Mouse (Mus musculus) lung, adult 2 months (tissue): Measurements from ENCODE around the gene Mast4. TPM values are rescaled to one million over a fixed set of nuclear protein-coding genes. Genes with fewer than 3 reads are reported as not detected.
A peak's percentile ranks its signal among the peaks of the same experiment; 100 is the strongest.

Experiments
- DNase-seq: peaks from one replicate; pipeline ENCODE4 v3.0.0; 2022
- H3K4me1 ChIP-seq: fragments of 200-500 bp; 2 replicates; pipeline ENCODE4 v1.6.1; 2011; ENCODE audit warnings: low read length; ENCODE audit not compliant: control insufficient read depth, insufficient read depth
- H3K4me3 ChIP-seq: fragments of 200-500 bp; replicated peaks from 2 replicates; pipeline ENCODE3; 2011; ENCODE audit warnings: low read depth, mild to moderate bottlenecking, control low read depth, low read length; ENCODE audit errors: extremely low read depth
- CTCF ChIP-seq: fragments of 200-500 bp; IDR thresholded peaks from 2 replicates; pipeline ENCODE4 v1.5.1; 2011; ENCODE audit warnings: mild to moderate bottlenecking, low read length, control low read depth; ENCODE audit not compliant: insufficient read depth
- POLR2A ChIP-seq: fragments of 200-500 bp; IDR thresholded peaks from 2 replicates; pipeline ENCODE4 v1.6.1; 2011; ENCODE audit warnings: low read depth, mild to moderate bottlenecking, control low read depth, low read length, borderline replicate concordance; ENCODE audit errors: extremely low read depth
- WGBS: fragments of 180-500 bp; shearing (Covaris S2); methylation state at CpG from one replicate; pipeline ENCODE4 v1.1.7; 2018; 5-methylcytosine and 5-hydroxymethylcytosine counted together
- polyA plus RNA-seq: library from polyadenylated mRNA; depleted of rRNA; stranded (reverse); fragments of >200 nt; gene quantifications from 2 replicates; pipeline ENCODE4 v1.2.3, GENCODE M21; 2012

The Mast4 gene
- polyA plus RNA-seq, 1 experiment: 14.9 TPM

GRCm38 (mm10) chr13:102895894-102896293, 438.4 kb downstream of the Mast4 start:
- Histone ChIP-seq H3K4me1 (peaks cover 35% of the 10 kb centered on the region), H3K4me3 (no peak overlapping the region)
- no peak for TF ChIP-seq CTCF
- no peak for TF ChIP-seq POLR2A
- DNase-seq: no peak
- WGBS: 53% methylated on average over 6 of the region's 6 CpGs

GRCm38 (mm10) chr13:102894287-102895234, 439.7 kb downstream of the Mast4 start:
- no peak for DNase-seq
- WGBS: 22% methylated on average over 15 of the region's 15 CpGs
- peaks cover 30% of the 10 kb centered on the region for H3K4me1 ChIP-seq
- H3K4me3 ChIP-seq: peak overlapping the region; percentile 34
- TF ChIP-seq CTCF (no peak), POLR2A (peak; percentile 35; the same call in 1 of the 2 replicates)

GRCm38 (mm10) chr13:102892783-102893182, 441.5 kb downstream of the Mast4 start:
- H3K4me3 ChIP-seq: no peak overlapping the region
- 41% methylated on average over 3 of the region's 3 CpGs for WGBS
- no peak for TF ChIP-seq CTCF
- TF ChIP-seq POLR2A: no peak
- no peak for DNase-seq
- H3K4me1 ChIP-seq: peaks cover 26% of the 10 kb centered on the region

- Histone ChIP-seq H3K4me1 (peaks cover 20% of the 10 kb centered on the region), H3K4me3 (no peak overlapping the region)
- WGBS: 84% methylated on average over 10 of the region's 10 CpGs
- TF ChIP-seq CTCF: no peak
- TF ChIP-seq POLR2A: no peak
- DNase-seq: no peak
These were observed 444.3 kb downstream of the Mast4 start for GRCm38 (mm10) chr13:102889989-102890388.

GRCm38 (mm10) chr13:102889537-102889936, 444.8 kb downstream of the Mast4 start:
- no peak for TF ChIP-seq CTCF
- TF ChIP-seq POLR2A: no peak
- Histone ChIP-seq H3K4me3 (no peak overlapping the region), H3K4me1 (peaks cover 20% of the 10 kb centered on the region)
- DNase-seq: no peak
- WGBS: 87% methylated on average over 13 of the region's 13 CpGs

GRCm38 (mm10) chr13:102888895-102889490, 445.3 kb downstream of the Mast4 start:
- WGBS: 60% methylated on average over 15 of the region's 15 CpGs
- no peak overlapping the region for H3K4me3 ChIP-seq
- DNase-seq: no peak
- peaks cover 15% of the 10 kb centered on the region for H3K4me1 ChIP-seq
- no peak for TF ChIP-seq POLR2A
- TF ChIP-seq CTCF: no peak

- Histone ChIP-seq H3K4me3 (no peak overlapping the region), H3K4me1 (peaks cover 9% of the 10 kb centered on the region)
- 71% methylated on average over 8 of the region's 8 CpGs for WGBS
- TF ChIP-seq POLR2A (no peak), CTCF (no peak)
- DNase-seq: no peak
These were observed 446.1 kb downstream of the Mast4 start for GRCm38 (mm10) chr13:102888211-102888610.

- H3K4me3 ChIP-seq: no peak overlapping the region
- TF ChIP-seq POLR2A: no peak
- 94% methylated on average over 13 of the region's 13 CpGs for whole genome bisulfite sequencing
- no peak for DNase-seq
- peaks cover 9% of the 10 kb centered on the region for H3K4me1 ChIP-seq
These were observed 446.8 kb downstream of the Mast4 start for GRCm38 (mm10) chr13:102887534-102887933.

- H3K4me3 ChIP-seq: no peak overlapping the region
- no peak for DNase-seq
- peaks cover 9% of the 10 kb centered on the region for H3K4me1 ChIP-seq
- 68% methylated on average over 8 of the region's 8 CpGs for WGBS
- no peak for TF ChIP-seq CTCF
These were observed 447.5 kb downstream of the Mast4 start for GRCm38 (mm10) chr13:102886788-102887187.

GRCm38 (mm10) chr13:102886147-102886546, 448.1 kb downstream of the Mast4 start:
- TF ChIP-seq CTCF (no peak), POLR2A (no peak)
- Histone ChIP-seq H3K4me3 (no peak overlapping the region), H3K4me1 (peaks cover 9% of the 10 kb centered on the region)
- WGBS: 67% methylated on average over 4 of the region's 4 CpGs
- DNase-seq: no peak
